Mouse (Mus musculus): ENCODE data around the gene Chchd6.

DNA sequence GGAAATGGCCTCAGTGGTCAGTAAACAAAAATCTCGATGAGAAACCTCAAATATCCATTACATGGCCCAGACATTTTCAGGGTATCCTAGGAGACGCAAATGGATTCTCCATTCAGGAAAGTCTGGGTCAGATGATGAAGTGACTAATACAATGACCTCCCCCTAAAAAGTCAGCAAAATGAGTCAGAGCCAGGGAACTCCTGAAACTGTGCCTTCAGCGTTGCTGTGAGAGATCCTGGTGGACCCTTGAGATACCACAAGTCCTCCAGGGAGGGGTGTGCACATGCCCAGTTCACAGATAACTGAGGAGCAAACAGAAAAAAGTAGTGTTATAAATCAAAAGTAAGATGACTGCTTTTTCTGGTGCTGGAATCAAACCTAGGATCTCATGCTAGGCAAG lies 10.6 kb upstream of the Chchd6 start:
- TF ChIP-seq CTCF (IDR thresholded peaks at IDR 0.05) = no peak
- TF ChIP-seq EP300 (IDR thresholded peaks at IDR 0.05; ENCODE audit: insufficient read depth, low read depth, low read length) = no peak

Data from heart, adult 2 months (tissue).